Mouse (Mus musculus): ENCODE measurements around the gene Rptor.

DNA sequence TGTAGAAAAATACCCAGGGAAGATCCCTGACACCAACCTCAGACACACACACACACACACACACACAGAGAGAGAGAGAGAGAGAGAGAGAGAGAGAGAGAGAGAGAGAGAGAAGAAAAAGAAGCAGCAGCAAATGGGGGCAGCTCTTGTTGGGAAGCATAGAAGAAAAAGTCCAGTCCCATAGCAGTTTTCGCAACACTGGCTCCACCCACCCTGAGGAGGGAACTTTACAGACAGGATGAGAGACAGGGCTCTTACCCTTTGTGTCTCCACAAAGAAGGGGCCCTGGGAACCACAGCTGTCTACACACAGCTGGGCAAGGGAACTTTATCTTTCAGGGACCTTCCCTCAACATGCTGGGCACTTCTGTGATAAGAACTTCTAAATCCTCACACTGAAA, 199.2 kb downstream of the Rptor start:
- no peak for TF ChIP-seq POLR2A (IDR thresholded peaks at IDR 0.05; ENCODE audit: extremely low read depth, insufficient read depth, low read length)
- TF ChIP-seq CTCF (IDR thresholded peaks at IDR 0.05; ENCODE audit: extremely low read depth, insufficient read depth, low read length) = no peak
